Mouse (Mus musculus) sigmoid colon, adult 10 weeks (tissue): ENCODE data around the gene Fam241a. TPM values are rescaled to one million over a fixed set of nuclear protein-coding genes. Genes with fewer than 3 reads are reported as not detected.

Experiments
- polyA plus RNA-seq: library from polyadenylated mRNA; stranded (reverse); fragments of 350-450 nt; fragmentation: Illumina TruSeq; extraction: RNeasy Lipid Tissue Mini Kit (QIAGEN cat#74804); gene quantifications from one replicate; pipeline ENCODE4 v1.2.3, GENCODE M21; 2014; ENCODE audit warnings: low read depth, low replicate concordance

Gene Fam241a
- 60.8 TPM for polyA plus RNA-seq

DNA sequence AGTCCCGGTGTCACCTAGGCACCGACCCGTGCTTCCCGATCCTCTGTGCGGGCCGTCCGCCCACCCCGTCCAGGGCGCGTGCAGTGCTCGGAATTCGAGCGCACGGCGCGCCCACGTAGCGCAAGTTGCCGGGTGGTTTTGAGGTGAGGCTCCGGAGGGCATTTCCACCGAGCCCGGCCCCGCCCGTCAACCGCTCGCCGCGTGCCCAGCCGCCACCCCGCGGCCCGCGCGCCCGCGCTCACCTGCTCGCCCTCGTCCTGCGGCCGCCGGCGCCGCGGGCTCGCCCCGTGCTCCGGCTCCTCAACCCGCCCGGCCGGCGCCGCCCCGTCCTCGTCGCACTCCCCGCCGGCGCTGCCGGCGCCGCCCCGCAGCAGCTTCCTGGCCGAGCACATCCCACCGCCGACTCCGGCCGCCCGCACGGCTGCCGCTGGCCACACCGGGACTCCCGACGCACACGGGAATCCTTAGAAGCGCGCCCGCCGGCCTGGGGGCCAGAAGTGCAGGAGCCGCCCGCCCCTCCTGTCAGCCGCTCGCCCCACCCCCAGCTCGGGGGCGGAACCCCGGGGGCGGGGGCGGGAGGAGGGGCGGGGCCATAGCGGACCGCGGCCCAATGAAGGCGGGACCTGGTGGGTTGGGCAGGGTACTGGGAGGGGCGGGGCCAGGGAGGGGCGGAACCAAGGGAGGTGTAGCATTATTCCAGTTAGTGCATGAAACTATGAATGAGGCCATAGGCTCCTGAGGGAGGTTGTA lies at the start of gene Fam241a:
TSS of gene Fam241a (minus strand) at position 533 of the 750 bp plus-strand sequence.

DNA sequence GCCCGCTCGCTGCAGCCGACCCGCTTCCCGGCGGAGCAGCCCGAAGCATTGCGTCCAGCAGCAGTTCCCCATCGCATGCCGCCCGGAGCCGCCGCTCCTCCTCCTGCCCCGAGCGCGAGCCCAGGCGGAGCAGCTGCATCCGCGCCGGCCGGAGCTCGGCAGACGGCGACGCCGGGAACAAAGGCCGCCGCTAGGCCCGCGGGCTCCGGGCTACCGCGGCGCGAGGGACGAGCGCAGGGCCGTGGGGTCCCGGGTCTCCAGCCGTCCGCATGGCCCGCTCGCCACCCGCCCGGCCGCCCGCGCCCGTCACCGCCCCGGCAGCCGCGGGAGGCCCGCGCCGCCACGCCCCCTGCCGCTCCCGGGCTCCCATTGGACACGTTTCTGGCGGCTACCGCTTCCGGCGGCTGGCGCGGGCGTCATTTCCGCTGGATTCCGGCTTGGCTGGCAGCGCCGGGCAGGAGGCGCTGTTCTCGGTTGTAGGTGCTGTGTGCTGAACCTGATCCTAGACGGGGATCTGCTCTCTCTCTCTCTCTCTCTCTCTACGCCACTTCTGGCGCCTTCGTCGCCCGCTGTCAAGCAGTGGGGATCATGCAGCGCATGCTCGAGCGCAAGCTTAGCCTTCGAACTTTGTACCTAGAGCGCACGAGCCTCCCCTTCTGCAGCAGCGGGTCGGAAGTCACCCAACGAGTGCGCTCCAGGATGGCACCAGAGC lies 58.8 kb downstream of the Fam241a start, which contains the start of gene Ap1ar:
TSS of gene Ap1ar (minus strand) at position 370 of the 712 bp plus-strand sequence.

Other genes starting within 250 kb of the Fam241a start
- 33.3 TPM for gene Alpk1, start 115.8 kb downstream of the Fam241a start, polyA plus RNA-seq
- gene Tifa, start 106.5 kb downstream of the Fam241a start, polyA plus RNA-seq: 114 TPM
- gene Ap1ar, start 58.8 kb downstream of the Fam241a start, polyA plus RNA-seq: 90.3 TPM